ENCODE assay signal across 15 mouse cellular contexts in the genomic region with DNA sequence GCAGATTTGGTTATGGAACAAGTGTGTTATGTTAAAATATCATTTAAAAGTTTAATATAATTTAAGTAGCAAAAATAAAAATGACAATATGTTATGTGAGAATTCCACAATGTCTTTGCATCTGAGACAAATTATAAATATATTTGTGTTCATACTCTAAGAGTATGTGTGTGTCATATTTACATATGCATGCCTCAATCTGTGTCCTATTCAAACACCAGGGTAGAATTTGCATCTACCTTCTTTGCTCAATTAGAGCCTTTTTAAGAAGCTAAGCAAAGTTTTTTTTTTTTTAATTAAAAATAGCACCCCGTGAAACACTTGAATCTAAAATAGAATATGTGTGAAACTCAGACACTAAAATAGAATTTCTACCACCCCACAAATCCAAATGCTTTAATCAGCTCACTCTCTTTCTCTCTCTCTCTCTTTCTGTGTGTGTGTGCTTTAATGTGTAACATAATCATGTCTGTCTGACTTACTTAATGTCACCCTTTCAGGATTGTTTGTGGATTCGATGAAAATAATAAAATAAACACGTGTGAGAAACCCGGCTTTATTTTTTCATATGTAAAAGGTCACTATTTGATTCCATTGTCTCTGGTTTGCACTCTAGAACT.
"Had no signal": no experiment of that assay in that cellular context is flagged by ENCODE, and none has a peak within 500 bp of the region (broad histone marks: within the 10 kb centered on the region; RNA-seq: fewer than 3 reads in every experiment).

No protein-coding gene starts in this region.

- H3K36me3 ChIP-seq: heart, embryonic 13.5 days; heart, embryonic 15.5 days; hindbrain, embryonic 13.5 days; hindbrain, embryonic 15.5 days; kidney, embryonic 15.5 days; limb, embryonic 13.5 days; limb, embryonic 15.5 days; liver, embryonic 12.5 days had no signal

- H3K27me3 ChIP-seq: heart, embryonic 13.5 days; heart, embryonic 15.5 days; hindbrain, embryonic 13.5 days; hindbrain, embryonic 15.5 days; kidney, embryonic 15.5 days; limb, embryonic 13.5 days; limb, embryonic 15.5 days; liver, embryonic 12.5 days had no signal

- H3K9ac ChIP-seq: heart, embryonic 13.5 days; heart, embryonic 15.5 days; hindbrain, embryonic 13.5 days; hindbrain, embryonic 15.5 days; kidney, embryonic 15.5 days; limb, embryonic 13.5 days; limb, embryonic 15.5 days; liver, embryonic 12.5 days; liver, embryonic 14.5 days had no signal

- DNase-seq: kidney, adult 11 months had no signal

- H3K4me1 ChIP-seq: heart, embryonic 13.5 days; heart, embryonic 15.5 days; hindbrain, embryonic 13.5 days; hindbrain, embryonic 15.5 days; kidney, embryonic 15.5 days; limb, embryonic 13.5 days; limb, embryonic 15.5 days; liver, embryonic 12.5 days had no signal

- H3K4me2 ChIP-seq: heart, embryonic 11.5 days; heart, embryonic 13.5 days; heart, embryonic 15.5 days; hindbrain, embryonic 13.5 days; hindbrain, embryonic 15.5 days; kidney, embryonic 15.5 days; limb, embryonic 13.5 days; limb, embryonic 15.5 days; liver, embryonic 12.5 days had no signal

- H3K27ac ChIP-seq: heart, adult 2 months; heart, embryonic 13.5 days; heart, embryonic 15.5 days; hindbrain, embryonic 13.5 days; hindbrain, embryonic 15.5 days; hindbrain, postnatal 0 days; kidney, embryonic 15.5 days; kidney, postnatal 0 days; limb, embryonic 13.5 days; limb, embryonic 15.5 days; liver, embryonic 12.5 days; liver, embryonic 14.5 days had no signal

- ATAC-seq: hindbrain, postnatal 0 days; intestine, embryonic 16.5 days; liver, embryonic 12.5 days had no signal

- H3K9me3 ChIP-seq: heart, embryonic 13.5 days; heart, embryonic 15.5 days; hindbrain, embryonic 13.5 days; hindbrain, embryonic 15.5 days; kidney, embryonic 15.5 days; limb, embryonic 13.5 days; limb, embryonic 15.5 days; liver, embryonic 12.5 days had no signal

- H3K4me3 ChIP-seq: heart, adult 2 months; heart, embryonic 13.5 days; heart, embryonic 15.5 days; hindbrain, embryonic 13.5 days; hindbrain, embryonic 15.5 days; kidney, embryonic 15.5 days; limb, embryonic 13.5 days; limb, embryonic 15.5 days; liver, embryonic 12.5 days had no signal
